Mouse (Mus musculus): ENCODE measurements around the gene Serhl. TPM values are rescaled to one million over a fixed set of nuclear protein-coding genes. Genes with fewer than 3 reads are reported as not detected.
"Not testable (repeated sequence)": the region's sequence is repeated elsewhere in the genome, so short reads cannot be mapped to it uniquely, and the experiment has no call there.

Gene Serhl
- polyA plus RNA-seq, 1 experiment, result 31.5 TPM

- WGBS, result 69% methylated on average over 11 of the region's 11 CpGs
- Histone ChIP-seq H3K4me1 (ENCODE audit: control insufficient read depth, insufficient read depth, low read length) (no peaks in the 10 kb centered on the region), H3K27ac (ENCODE audit: control insufficient read depth, insufficient read depth, low read depth, low read length, poor library complexity) (no peak overlapping the region), H3K4me3 (replicated peaks; ENCODE audit: control insufficient read depth, low read depth, low read length) (no peak overlapping the region)
- no peak for TF ChIP-seq CTCF (IDR thresholded peaks at IDR 0.05; ENCODE audit: control insufficient read depth, insufficient read depth, low read length)
- no peak for TF ChIP-seq POLR2A (IDR thresholded peaks at IDR 0.05; ENCODE audit: borderline replicate concordance, control insufficient read depth, low read depth, low read length)
Observed at GRCm38 (mm10) chr15:83053261-83053660, 36.0 kb upstream of the Serhl start.

GRCm38 (mm10) chr15:83055569-83055968 is 33.7 kb upstream of the Serhl start:
- no peak overlapping the region for H3K27ac ChIP-seq (ENCODE audit: control insufficient read depth, insufficient read depth, low read depth, low read length, poor library complexity)
- 54% methylated on average over 5 of the region's 5 CpGs for WGBS
- TF ChIP-seq POLR2A (IDR thresholded peaks at IDR 0.05; ENCODE audit: borderline replicate concordance, control insufficient read depth, low read depth, low read length), result no peak
- no peaks in the 10 kb centered on the region for H3K4me1 ChIP-seq (ENCODE audit: control insufficient read depth, insufficient read depth, low read length)
- H3K4me3 ChIP-seq (replicated peaks; ENCODE audit: control insufficient read depth, low read depth, low read length), result no peak overlapping the region

- TF ChIP-seq CTCF (IDR thresholded peaks at IDR 0.05; ENCODE audit: control insufficient read depth, insufficient read depth, low read length) (no peak), POLR2A (IDR thresholded peaks at IDR 0.05; ENCODE audit: borderline replicate concordance, control insufficient read depth, low read depth, low read length) (no peak)
- Histone ChIP-seq H3K4me3 (replicated peaks; ENCODE audit: control insufficient read depth, low read depth, low read length) (no peak overlapping the region), H3K4me1 (ENCODE audit: control insufficient read depth, insufficient read depth, low read length) (no peaks in the 10 kb centered on the region), H3K27ac (ENCODE audit: control insufficient read depth, insufficient read depth, low read depth, low read length, poor library complexity) (no peak overlapping the region)
- WGBS, result under 1% methylated on average over 29 of the region's 29 CpGs
Observed at GRCm38 (mm10) chr15:83056378-83057083, 32.8 kb upstream of the Serhl start.

GRCm38 (mm10) chr15:83057533-83057932 is 31.8 kb upstream of the Serhl start:
- TF ChIP-seq POLR2A (IDR thresholded peaks at IDR 0.05; ENCODE audit: borderline replicate concordance, control insufficient read depth, low read depth, low read length) (no peak), CTCF (IDR thresholded peaks at IDR 0.05; ENCODE audit: control insufficient read depth, insufficient read depth, low read length) (peak; percentile 6; the same call in 1 of the 2 replicates)
- no peaks in the 10 kb centered on the region for H3K4me1 ChIP-seq (ENCODE audit: control insufficient read depth, insufficient read depth, low read length)
- H3K4me3 ChIP-seq (replicated peaks; ENCODE audit: control insufficient read depth, low read depth, low read length), result no peak overlapping the region
- no peak overlapping the region for H3K27ac ChIP-seq (ENCODE audit: control insufficient read depth, insufficient read depth, low read depth, low read length, poor library complexity)
- 77% methylated on average over 8 of the region's 8 CpGs for WGBS

- no peaks in the 10 kb centered on the region; the same call in 1 of the 2 replicates for H3K4me1 ChIP-seq (ENCODE audit: control insufficient read depth, insufficient read depth, low read length)
- WGBS, result 54% methylated on average over 5 of the region's 5 CpGs
- no peak overlapping the region for H3K27ac ChIP-seq (ENCODE audit: control insufficient read depth, insufficient read depth, low read depth, low read length, poor library complexity)
- TF ChIP-seq POLR2A (IDR thresholded peaks at IDR 0.05; ENCODE audit: borderline replicate concordance, control insufficient read depth, low read depth, low read length) (no peak), CTCF (IDR thresholded peaks at IDR 0.05; ENCODE audit: control insufficient read depth, insufficient read depth, low read length) (no peak)
- no peak overlapping the region for H3K4me3 ChIP-seq (replicated peaks; ENCODE audit: control insufficient read depth, low read depth, low read length)
Observed at GRCm38 (mm10) chr15:83059233-83059660, 30.1 kb upstream of the Serhl start.

GRCm38 (mm10) chr15:83061689-83062088 is 27.6 kb upstream of the Serhl start:
- Histone ChIP-seq H3K4me1 (ENCODE audit: control insufficient read depth, insufficient read depth, low read length) (no peaks in the 10 kb centered on the region; the same call in 1 of the 2 replicates), H3K4me3 (replicated peaks; ENCODE audit: control insufficient read depth, low read depth, low read length) (no peak overlapping the region), H3K27ac (ENCODE audit: control insufficient read depth, insufficient read depth, low read depth, low read length, poor library complexity) (no peak overlapping the region)
- WGBS, result 22% methylated on average over 5 of the region's 5 CpGs
- no peak for TF ChIP-seq POLR2A (IDR thresholded peaks at IDR 0.05; ENCODE audit: borderline replicate concordance, control insufficient read depth, low read depth, low read length)
- TF ChIP-seq CTCF (IDR thresholded peaks at IDR 0.05; ENCODE audit: control insufficient read depth, insufficient read depth, low read length), result no peak

- H3K4me3 ChIP-seq (replicated peaks; ENCODE audit: control insufficient read depth, low read depth, low read length); H3K27ac ChIP-seq (ENCODE audit: control insufficient read depth, insufficient read depth, low read depth, low read length, poor library complexity); H3K4me1 ChIP-seq (ENCODE audit: control insufficient read depth, insufficient read depth, low read length): not testable (repeated sequence)
- 56% methylated on average over 2 of the region's 2 CpGs for WGBS
Observed at GRCm38 (mm10) chr15:83062582-83062981, 26.7 kb upstream of the Serhl start.

GRCm38 (mm10) chr15:83065543-83065942 is 23.8 kb upstream of the Serhl start:
- TF ChIP-seq POLR2A (IDR thresholded peaks at IDR 0.05; ENCODE audit: borderline replicate concordance, control insufficient read depth, low read depth, low read length) (no peak), CTCF (IDR thresholded peaks at IDR 0.05; ENCODE audit: control insufficient read depth, insufficient read depth, low read length) (no peak)
- no peak overlapping the region for H3K27ac ChIP-seq (ENCODE audit: control insufficient read depth, insufficient read depth, low read depth, low read length, poor library complexity)
- WGBS, result 23% methylated on average over 4 of the region's 4 CpGs
- H3K4me1 ChIP-seq (ENCODE audit: control insufficient read depth, insufficient read depth, low read length), result no peaks in the 10 kb centered on the region; the same call in 1 of the 2 replicates
- H3K4me3 ChIP-seq (replicated peaks; ENCODE audit: control insufficient read depth, low read depth, low read length), result no peak overlapping the region

GRCm38 (mm10) chr15:83068270-83068669 is 21.0 kb upstream of the Serhl start:
- WGBS, result 84% methylated on average over 5 of the region's 5 CpGs
- Histone ChIP-seq H3K4me1 (ENCODE audit: control insufficient read depth, insufficient read depth, low read length) (no peaks in the 10 kb centered on the region; the same call in 1 of the 2 replicates), H3K4me3 (replicated peaks; ENCODE audit: control insufficient read depth, low read depth, low read length) (no peak overlapping the region), H3K27ac (ENCODE audit: control insufficient read depth, insufficient read depth, low read depth, low read length, poor library complexity) (no peak overlapping the region)
- TF ChIP-seq POLR2A (IDR thresholded peaks at IDR 0.05; ENCODE audit: borderline replicate concordance, control insufficient read depth, low read depth, low read length), result no peak
- TF ChIP-seq CTCF (IDR thresholded peaks at IDR 0.05; ENCODE audit: control insufficient read depth, insufficient read depth, low read length), result no peak

Measured in bone marrow, adult 2 months (tissue).